Mouse (Mus musculus) activated CD4-positive, CD25-positive, alpha-beta regulatory T cell, adult 4 months (primary cell): ENCODE measurements around the gene Pdlim5. TPM values are rescaled to one million over a fixed set of nuclear protein-coding genes. Genes with fewer than 3 reads are reported as not detected.

ENCODE experiments used
- ATAC-seq: one replicate; pipeline ENCODE4 v1.8.0; 2017
- polyA plus RNA-seq, 2 experiments: library from polyadenylated mRNA; unstranded; fragments of 100-300 nt; shearing (Covaris generic); gene quantifications; one replicate each; pipeline ENCODE4 v1.2.1; 2017

Pdlim5 gene
- polyA plus RNA-seq, 2 experiments from 2014 or later, result 21.1 to 26.6 TPM

GRCm38 (mm10) chr3:142334496-142334895, 61.0 kb downstream of the Pdlim5 start:
- no peak for ATAC-seq

GRCm38 (mm10) chr3:142333458-142333857, 62.0 kb downstream of the Pdlim5 start:
- ATAC-seq, result no peak

- no peak for ATAC-seq
Measured at GRCm38 (mm10) chr3:142332716-142333115, 62.8 kb downstream of the Pdlim5 start.

GRCm38 (mm10) chr3:142331872-142332554, 63.5 kb downstream of the Pdlim5 start:
- no peak for ATAC-seq

GRCm38 (mm10) chr3:142330425-142330824, 65.1 kb downstream of the Pdlim5 start:
- ATAC-seq, result no peak

- no peak for ATAC-seq
Measured at GRCm38 (mm10) chr3:142323592-142323991, 71.9 kb downstream of the Pdlim5 start.

GRCm38 (mm10) chr3:142321930-142322329, 73.6 kb downstream of the Pdlim5 start:
- ATAC-seq, result no peak

- no peak for ATAC-seq
Measured at GRCm38 (mm10) chr3:142318147-142318546, 77.3 kb downstream of the Pdlim5 start.

- no peak for ATAC-seq
Measured at GRCm38 (mm10) chr3:142316138-142316740, 79.3 kb downstream of the Pdlim5 start.

- ATAC-seq, result no peak
Measured at GRCm38 (mm10) chr3:142311075-142311474, 84.4 kb downstream of the Pdlim5 start.

- no peak for ATAC-seq
Measured at GRCm38 (mm10) chr3:142310446-142310845, 85.0 kb downstream of the Pdlim5 start.

GRCm38 (mm10) chr3:142295287-142295676, 100.2 kb downstream of the Pdlim5 start:
- ATAC-seq, result no peak

- peak; percentile 98 for ATAC-seq
Measured at GRCm38 (mm10) chr3:142294616-142295286, 100.7 kb downstream of the Pdlim5 start.

GRCm38 (mm10) chr3:142293561-142293960, 101.9 kb downstream of the Pdlim5 start:
- ATAC-seq, result no peak

- peak; percentile 91 for ATAC-seq
Measured at GRCm38 (mm10) chr3:142282706-142283105, 112.8 kb downstream of the Pdlim5 start.

GRCm38 (mm10) chr3:142281656-142282055, 113.8 kb downstream of the Pdlim5 start:
- no peak for ATAC-seq

- peak; percentile 26 for ATAC-seq
Measured at GRCm38 (mm10) chr3:142281093-142281445, 114.4 kb downstream of the Pdlim5 start.

- ATAC-seq, result no peak
Measured at GRCm38 (mm10) chr3:142280366-142281092, 115.0 kb downstream of the Pdlim5 start.

GRCm38 (mm10) chr3:142279011-142279410, 116.5 kb downstream of the Pdlim5 start:
- ATAC-seq, result no peak

GRCm38 (mm10) chr3:142276506-142276905, 119.0 kb downstream of the Pdlim5 start:
- ATAC-seq, result no peak

GRCm38 (mm10) chr3:142274993-142275392, 120.5 kb downstream of the Pdlim5 start:
- ATAC-seq, result no peak

GRCm38 (mm10) chr3:142274451-142274850, 121.0 kb downstream of the Pdlim5 start:
- no peak for ATAC-seq

GRCm38 (mm10) chr3:142273265-142273664, 122.2 kb downstream of the Pdlim5 start:
- ATAC-seq, result no peak
